Mouse (Mus musculus) C2C12 (cell line): Measurements from ENCODE around the gene Mettl14. TPM values are rescaled to one million over a fixed set of nuclear protein-coding genes. Genes with fewer than 3 reads are reported as not detected.

Experiments used
- H3K27me3 ChIP-seq: one replicate; pipeline ENCODE4 v1.6.1; 2011; ENCODE audit not compliant: control insufficient read depth, insufficient read depth, insufficient read length
- H3K36me3 ChIP-seq: one replicate; pipeline ENCODE4 v1.6.1; 2011; ENCODE audit not compliant: control insufficient read depth, insufficient read depth
- H3K4me3 ChIP-seq: one replicate; pipeline ENCODE4 v1.5.1; 2011; ENCODE audit warnings: mild to moderate bottlenecking, control low read depth; ENCODE audit not compliant: poor library complexity, insufficient read depth, severe bottlenecking
- H3K79me2 ChIP-seq: one replicate; pipeline ENCODE4 v1.6.1; 2011; ENCODE audit not compliant: control insufficient read depth, insufficient read depth
- H3K79me3 ChIP-seq: one replicate; pipeline ENCODE4 v1.6.1; 2011; ENCODE audit warnings: low read depth, control low read depth
- H3ac ChIP-seq: one replicate; pipeline ENCODE3; 2011; ENCODE audit warnings: low read depth; ENCODE audit not compliant: control insufficient read depth, insufficient read length
- CEBPB ChIP-seq: IDR thresholded peaks from one replicate; pipeline ENCODE4 v1.6.1; 2011; ENCODE audit warnings: low read depth, mild to moderate bottlenecking, control low read depth, moderate library complexity
- CTCF ChIP-seq: IDR thresholded peaks from one replicate; pipeline ENCODE4 v1.5.1; 2011; ENCODE audit not compliant: control insufficient read depth, insufficient read depth, insufficient read length
- FOSL1 ChIP-seq: IDR thresholded peaks from one replicate; pipeline ENCODE4 v1.8.0; 2011; ENCODE audit warnings: mild to moderate bottlenecking, low read length; ENCODE audit not compliant: poor library complexity, insufficient read depth, severe bottlenecking
- MAX ChIP-seq: IDR thresholded peaks from one replicate; pipeline ENCODE4 v1.6.1; 2011; ENCODE audit warnings: mild to moderate bottlenecking, control low read depth
- MYOD1 ChIP-seq: IDR thresholded peaks from one replicate; pipeline ENCODE4 v1.6.1; 2011; ENCODE audit warnings: low read depth; ENCODE audit not compliant: control insufficient read depth, insufficient read length
- MYOG ChIP-seq: IDR thresholded peaks from one replicate; pipeline ENCODE4 v1.6.1; 2011; ENCODE audit not compliant: control insufficient read depth, insufficient read length; ENCODE audit errors: extremely low read depth
- USF1 ChIP-seq: IDR thresholded peaks from one replicate; pipeline ENCODE4 v1.6.1; 2011; ENCODE audit warnings: low read depth, mild to moderate bottlenecking, control low read depth, moderate library complexity
- polyA plus RNA-seq: library from polyadenylated mRNA; unstranded; fragments of >200 nt; fragmentation: generic; extraction: Trizol; gene quantifications from one replicate; pipeline ENCODE4 v1.2.1, GENCODE M21; 2012; ENCODE audit warnings: missing spikeins

The Mettl14 gene
- polyA plus RNA-seq, 1 experiment: 5.6 TPM

- TF ChIP-seq MAX (no peak), MYOD1 (peak; percentile 10)
- Histone ChIP-seq H3ac (no peak overlapping the region), H3K4me3 (no peak overlapping the region), H3K36me3 (peaks cover 34% of the 10 kb centered on the region), H3K79me2 (peaks cover 18% of the 10 kb centered on the region), H3K79me3 (peaks cover 7% of the 10 kb centered on the region), H3K27me3 (no peaks in the 10 kb centered on the region)
These were observed 52.9 kb downstream of the Mettl14 start for GRCm38 (mm10) chr3:123333055-123333424.

DNA sequence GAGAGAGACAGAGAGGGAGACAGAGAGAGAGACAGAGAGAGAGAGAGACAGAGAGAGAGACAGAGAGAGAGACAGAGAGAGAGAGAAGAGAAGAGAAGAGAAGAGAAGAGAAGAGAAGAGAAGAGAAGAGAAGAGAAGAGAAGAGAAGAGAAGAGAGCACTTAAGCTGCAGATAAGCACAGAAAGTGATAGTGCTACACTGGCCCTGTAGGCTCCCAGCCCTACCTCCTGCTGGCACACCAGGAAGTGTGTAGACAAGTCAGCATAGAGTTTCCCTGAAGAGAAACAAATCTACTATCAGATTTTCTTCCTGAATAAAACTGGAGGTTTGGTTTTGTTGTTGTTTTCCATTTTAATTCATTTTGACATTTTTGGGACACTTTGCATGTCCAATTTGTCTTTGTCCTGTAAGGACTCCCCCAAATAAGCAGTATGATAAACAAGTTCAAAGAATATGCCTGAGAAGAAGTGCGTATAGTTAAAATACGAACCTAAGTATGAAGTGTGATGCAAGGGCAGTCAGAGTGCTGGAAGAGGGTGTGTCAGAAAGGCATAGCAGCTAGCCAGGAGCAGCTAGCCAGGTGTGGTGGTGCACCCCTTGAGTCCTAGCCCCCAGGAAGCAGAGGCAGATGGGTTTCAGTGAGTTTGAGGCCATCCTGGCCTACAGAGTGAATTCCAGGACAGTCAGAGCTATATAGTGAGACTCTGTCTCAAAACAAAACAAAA is 53.4 kb downstream of the Mettl14 start:
- TF ChIP-seq MYOD1 (no peak), MAX (no peak), FOSL1 (no peak), CEBPB (no peak), CTCF (no peak), USF1 (no peak)

GRCm38 (mm10) chr3:123330221-123330620 is 55.7 kb downstream of the Mettl14 start:
- TF ChIP-seq FOSL1 (no peak), CEBPB (no peak), USF1 (no peak), CTCF (no peak), MAX (no peak)
- no peak overlapping the region for H3ac ChIP-seq
- peaks cover 2% of the 10 kb centered on the region for H3K79me3 ChIP-seq
- H3K36me3 ChIP-seq: peaks cover 28% of the 10 kb centered on the region
- no peaks in the 10 kb centered on the region for H3K27me3 ChIP-seq
- peaks cover 6% of the 10 kb centered on the region for H3K79me2 ChIP-seq
- no peak overlapping the region for H3K4me3 ChIP-seq

More for the DNA sequence above, 53.4 kb downstream of the Mettl14 start:
- Histone ChIP-seq H3ac (no peak overlapping the region), H3K79me3 (peaks cover 7% of the 10 kb centered on the region), H3K27me3 (no peaks in the 10 kb centered on the region), H3K79me2 (peaks cover 17% of the 10 kb centered on the region), H3K4me3 (no peak overlapping the region), H3K36me3 (peaks cover 29% of the 10 kb centered on the region)

DNA sequence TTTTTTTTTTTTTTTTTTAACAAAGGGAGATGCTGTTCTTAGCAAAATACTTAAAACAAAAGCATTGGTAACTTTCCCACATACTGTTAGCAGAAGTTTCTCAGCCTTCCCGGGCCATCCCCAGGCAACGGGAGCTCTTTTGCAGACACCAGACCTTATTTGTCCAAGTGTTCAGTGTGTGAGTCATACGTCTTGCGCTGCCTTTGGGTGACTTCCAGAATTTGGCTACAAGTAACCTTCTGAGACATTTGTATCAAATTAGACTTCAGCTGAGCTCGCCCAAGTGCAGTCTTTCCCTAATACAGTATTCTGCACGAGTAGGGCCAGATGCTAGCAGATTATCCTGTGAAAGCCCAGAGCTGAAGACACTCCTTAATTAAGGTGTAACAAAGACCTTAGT is 56.7 kb downstream of the Mettl14 start:
- H3K27me3 ChIP-seq: no peaks in the 10 kb centered on the region
- H3K36me3 ChIP-seq: peaks cover 32% of the 10 kb centered on the region
- peaks cover 6% of the 10 kb centered on the region for H3K79me2 ChIP-seq
- no peak overlapping the region for H3K4me3 ChIP-seq
- peaks cover 2% of the 10 kb centered on the region for H3K79me3 ChIP-seq
- peak; percentile 31 for TF ChIP-seq FOSL1
- no peak for TF ChIP-seq CTCF
- no peak for TF ChIP-seq MYOD1
- no peak for TF ChIP-seq USF1
- no peak for TF ChIP-seq MYOG
- TF ChIP-seq CEBPB: peak; percentile 33
- TF ChIP-seq MAX: no peak
- no peak overlapping the region for H3ac ChIP-seq

- no peak overlapping the region for H3K4me3 ChIP-seq
- H3ac ChIP-seq: no peak overlapping the region
- peaks cover 7% of the 10 kb centered on the region for H3K79me2 ChIP-seq
- H3K79me3 ChIP-seq: no peaks in the 10 kb centered on the region
- no peaks in the 10 kb centered on the region for H3K27me3 ChIP-seq
- TF ChIP-seq MAX (no peak), CEBPB (no peak), MYOD1 (no peak), MYOG (no peak), FOSL1 (no peak), CTCF (no peak), USF1 (no peak)
- H3K36me3 ChIP-seq: peaks cover 35% of the 10 kb centered on the region
These were observed 61.6 kb downstream of the Mettl14 start for GRCm38 (mm10) chr3:123324326-123324725.

DNA sequence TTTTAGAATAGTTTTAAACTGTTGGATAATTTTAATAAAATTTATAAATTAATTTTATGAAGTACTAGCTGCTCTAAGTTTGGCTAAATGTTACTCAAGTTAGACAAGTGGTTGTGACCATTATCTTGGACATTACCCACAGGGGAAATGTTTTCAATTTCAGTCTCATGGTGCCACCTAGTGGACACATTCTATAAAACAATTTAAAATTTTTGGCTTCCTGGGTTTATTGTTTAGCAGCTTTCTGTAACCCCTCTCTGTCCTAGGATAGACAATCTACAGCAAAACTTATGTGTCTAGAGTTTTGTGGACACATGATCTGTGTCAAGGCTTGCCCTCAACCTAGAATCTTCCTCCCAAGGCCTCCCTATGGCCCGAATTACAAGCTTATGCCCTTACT is 63.8 kb downstream of the Mettl14 start:
- Histone ChIP-seq H3ac (no peak overlapping the region), H3K79me3 (no peaks in the 10 kb centered on the region), H3K79me2 (peaks cover 7% of the 10 kb centered on the region), H3K36me3 (peaks cover 43% of the 10 kb centered on the region), H3K4me3 (no peak overlapping the region), H3K27me3 (no peaks in the 10 kb centered on the region)
- TF ChIP-seq MAX: no peak
- TF ChIP-seq MYOG: no peak
